ENCODE assay signal across 8 mouse cellular contexts in genomic region chr19:41743396-41743795, GRCm38 (mm10). TPM values are rescaled to one million over a fixed set of nuclear protein-coding genes. Genes with fewer than 3 reads are reported as not detected.
DNase-seq lines count a peak whose midpoint lies in the region; ATAC-seq and TF ChIP-seq lines count a peak whose summit lies in the region.
"Had no signal": no experiment of that assay in that cellular context is flagged by ENCODE, and none has a peak within 500 bp of the region (broad histone marks: within the 10 kb centered on the region; RNA-seq: fewer than 3 reads in every experiment).

Gene Slit1 (minus strand): TSS chr19:41743665.

- peak within 1 kb of the TSS; percentile 46 for H3K4me3 ChIP-seq in embryonic facial prominence, embryonic 14.5 days (ENCODE audit: low read depth, low read length)
- H3K4me3 ChIP-seq in intestine, embryonic 14.5 days (ENCODE audit: low read depth, low read length): peak within 1 kb of the TSS; percentile 44
- H3K4me3 ChIP-seq in liver, embryonic 16.5 days (ENCODE audit: low read depth, low read length): peak within 1 kb of the TSS; percentile 11; the same call in 1 of the 2 replicates
- H3K4me3 ChIP-seq in stomach, postnatal 0 days (ENCODE audit: low read depth, low read length): peak within 1 kb of the TSS; percentile 35
- H3K4me3 ChIP-seq: myocyte had no signal

- under 1% methylated on average over 16 of the region's 44 CpGs for WGBS in embryonic facial prominence, embryonic 14.5 days
- WGBS in intestine, embryonic 14.5 days: under 1% methylated on average over 44 of the region's 44 CpGs
- WGBS in liver, embryonic 16.5 days (ENCODE audit: insufficient replicate concordance): under 1% methylated on average over 44 of the region's 44 CpGs
- WGBS in stomach, postnatal 0 days: under 1% methylated on average over 31 of the region's 44 CpGs

- peak; percentile 69 to 75 for DNase-seq in left cerebral cortex, adult 18-20 months (ENCODE audit: low spot score in 2 of 2)
- no peak for DNase-seq in left cerebral cortex, adult 11 months (ENCODE audit: low spot score)
- DNase-seq in embryonic facial prominence, embryonic 14.5 days (ENCODE audit: low spot score): peak; percentile 26
- peak; percentile 67 for DNase-seq in intestine, embryonic 14.5 days (ENCODE audit: low spot score)
- DNase-seq in stomach, postnatal 0 days (ENCODE audit: low spot score): peak; percentile 21
- no peak for DNase-seq in cerebellum, adult 9-11 months

- H3K9me3 ChIP-seq in embryonic facial prominence, embryonic 14.5 days (ENCODE audit: control insufficient read depth, low read length): no peaks in the 10 kb centered on the region
- H3K9me3 ChIP-seq in intestine, embryonic 14.5 days (ENCODE audit: control insufficient read depth, low read length): no peaks in the 10 kb centered on the region
- no peaks in the 10 kb centered on the region for H3K9me3 ChIP-seq in liver, embryonic 16.5 days (replicated peaks; ENCODE audit: control insufficient read depth, low read length)
- no peaks in the 10 kb centered on the region for H3K9me3 ChIP-seq in stomach, postnatal 0 days (ENCODE audit: control insufficient read depth, low read length)

- TF ChIP-seq CTCF in stomach, postnatal 0 days (IDR thresholded peaks at IDR 0.05; ENCODE audit: low read depth): no peak

- peak within 1 kb of the TSS; percentile 54 for H3K9ac ChIP-seq in embryonic facial prominence, embryonic 14.5 days (ENCODE audit: low read depth, low read length)
- 0 out of 2 replicates have a peak within 1 kb of the TSS, but pooled peaks have one; percentile 25 for H3K9ac ChIP-seq in intestine, embryonic 14.5 days (ENCODE audit: low read length)
- H3K9ac ChIP-seq in liver, embryonic 16.5 days (ENCODE audit: low read depth, low read length): no peak within 1 kb of the TSS
- no peak within 1 kb of the TSS for H3K9ac ChIP-seq in stomach, postnatal 0 days (ENCODE audit: low read length)

- ATAC-seq in embryonic facial prominence, embryonic 14.5 days (ENCODE audit: low read depth): peak; percentile 48; the same call in 1 of the 2 replicates
- 0 out of 2 replicates have a peak, but pooled peaks have one; percentile 22 for ATAC-seq in intestine, embryonic 14.5 days (replicated peaks; ENCODE audit: low FRiP score, low TSS enrichment, low read depth)
- ATAC-seq in liver, embryonic 16.5 days (ENCODE audit: low read depth): no peak
- no peak for ATAC-seq in stomach, postnatal 0 days (ENCODE audit: low FRiP score, low TSS enrichment)

- H3K36me3 ChIP-seq in embryonic facial prominence, embryonic 14.5 days (ENCODE audit: control insufficient read depth, insufficient read depth, low read length): no peaks in the 10 kb centered on the region
- no peaks in the 10 kb centered on the region for H3K36me3 ChIP-seq in intestine, embryonic 14.5 days (ENCODE audit: control insufficient read depth, insufficient read depth, low read length)
- H3K36me3 ChIP-seq in liver, embryonic 16.5 days (ENCODE audit: control insufficient read depth, insufficient read depth): no peaks in the 10 kb centered on the region
- H3K36me3 ChIP-seq in stomach, postnatal 0 days (ENCODE audit: control insufficient read depth, insufficient read depth, low read length): no peaks in the 10 kb centered on the region

- 0 out of 2 replicates have a peak, but pooled peaks cover 10% of the 10 kb centered on the region for H3K4me1 ChIP-seq in embryonic facial prominence, embryonic 14.5 days (ENCODE audit: control insufficient read depth, insufficient read depth, low read length)
- H3K4me1 ChIP-seq in intestine, embryonic 14.5 days (replicated peaks; ENCODE audit: control insufficient read depth, insufficient read depth, low read length): peaks cover 10% of the 10 kb centered on the region
- peaks cover 9% of the 10 kb centered on the region for H3K4me1 ChIP-seq in liver, embryonic 16.5 days (ENCODE audit: control insufficient read depth, low read depth, low read length)
- H3K4me1 ChIP-seq in stomach, postnatal 0 days (replicated peaks; ENCODE audit: control insufficient read depth, insufficient read depth): peaks cover 3% of the 10 kb centered on the region; the same call in 1 of the 2 replicates

- H3K27me3 ChIP-seq in embryonic facial prominence, embryonic 14.5 days (replicated peaks; ENCODE audit: control insufficient read depth, insufficient read depth, low read length): peaks cover 62% of the 10 kb centered on the region
- H3K27me3 ChIP-seq in intestine, embryonic 14.5 days (replicated peaks; ENCODE audit: control insufficient read depth, insufficient read depth, low read length): peaks cover 62% of the 10 kb centered on the region
- H3K27me3 ChIP-seq in liver, embryonic 16.5 days (ENCODE audit: control insufficient read depth, insufficient read depth, low read depth, low read length): peaks cover 47% of the 10 kb centered on the region
- H3K27me3 ChIP-seq in stomach, postnatal 0 days (ENCODE audit: control insufficient read depth, insufficient read depth, low read length): peaks cover 10% of the 10 kb centered on the region; the same call in 1 of the 2 replicates

- H3K27ac ChIP-seq in embryonic facial prominence, embryonic 14.5 days (replicated peaks; ENCODE audit: low read depth, low read length): no peak within 1 kb of the TSS
- no peak within 1 kb of the TSS for H3K27ac ChIP-seq in intestine, embryonic 14.5 days (ENCODE audit: low read depth)
- no peak within 1 kb of the TSS for H3K27ac ChIP-seq in liver, embryonic 16.5 days (ENCODE audit: low read length)
- H3K27ac ChIP-seq in stomach, postnatal 0 days (replicated peaks): no peak within 1 kb of the TSS

- peak within 1 kb of the TSS; percentile 90 for H3K4me2 ChIP-seq in embryonic facial prominence, embryonic 14.5 days (ENCODE audit: low read depth, low read length)
- peak within 1 kb of the TSS; percentile 79 for H3K4me2 ChIP-seq in intestine, embryonic 14.5 days (ENCODE audit: low read length)
- H3K4me2 ChIP-seq in liver, embryonic 16.5 days (ENCODE audit: low read depth, low read length): peak within 1 kb of the TSS; percentile 17
- H3K4me2 ChIP-seq in stomach, postnatal 0 days (replicated peaks; ENCODE audit: low read depth): peak within 1 kb of the TSS; percentile 60

- TF ChIP-seq EP300 in stomach, postnatal 0 days (optimal IDR thresholded peaks at IDR 0.05): no peak

RNA-seq across cellular contexts. Expression of gene Slit1, which starts in this region (rescaled TPM):
- total RNA-seq in left cerebral cortex, adult 18-20 months (2021): 10 to 100 TPM; 48.6 to 56.6 TPM
- polyA plus RNA-seq in embryonic facial prominence, embryonic 14.5 days (2014; fragmentation: Nextera tagmentation; extraction: Ambion mirVana): 1.3 and 1.7 TPM in 2 replicates
- polyA plus RNA-seq in intestine, embryonic 14.5 days (2014; fragmentation: Nextera tagmentation; extraction: Ambion mirVana): 0.77 and 1.0 TPM in 2 replicates
- polyA plus RNA-seq in liver, embryonic 16.5 days (2015; fragmentation: Nextera tagmentation; extraction: Ambion mirVana): 0.13 and 0.26 TPM in 2 replicates
- polyA plus RNA-seq in stomach, postnatal 0 days (2015; fragmentation: Nextera tagmentation; extraction: Ambion mirVana): 0.25 and 0.28 TPM in 2 replicates

Comparison
In these comparisons a context has a peak if more than half of its experiments do, and no peak if none do; other contexts are left out.
1. DNase-seq: peak in left cerebral cortex, adult 18-20 months (2 of 2), embryonic facial prominence, embryonic 14.5 days (single experiment) and intestine, embryonic 14.5 days (single experiment); none in left cerebral cortex, adult 11 months (single experiment) and cerebellum, adult 9-11 months (single experiment).
2. Peak in DNase-seq, H3K4me3 ChIP-seq and H3K4me2 ChIP-seq in stomach, postnatal 0 days; RNA of the gene not detected or under 1 TPM.
3. ATAC-seq: peak in embryonic facial prominence, embryonic 14.5 days (single experiment) and intestine, embryonic 14.5 days (single experiment); none in liver, embryonic 16.5 days (single experiment) and stomach, postnatal 0 days (single experiment).
4. H3K4me2 ChIP-seq: peak in every context shown above with its lines; median percentile 90 in embryonic facial prominence, embryonic 14.5 days; 79 in intestine, embryonic 14.5 days; 60 in stomach, postnatal 0 days; 17 in liver, embryonic 16.5 days.
5. H3K9ac ChIP-seq: peak in embryonic facial prominence, embryonic 14.5 days (single experiment) and intestine, embryonic 14.5 days (single experiment); none in liver, embryonic 16.5 days (single experiment) and stomach, postnatal 0 days (single experiment).
6. Peak in every context shown above with its lines, with median percentiles within 50 percentile points of each other: H3K4me3 ChIP-seq.